Mouse (Mus musculus) B cell, adult 2 months (primary cell): ENCODE measurements around the gene Hoxd13.

Source experiments
- DNase-seq, 2 experiments: peaks; one replicate each; pipeline ENCODE4 v3.0.0; 2022

Hoxd13 gene

GRCm38 (mm10) chr2:74695813-74696430 is 27.8 kb downstream of the Hoxd13 start:
- DNase-seq: no peak

GRCm38 (mm10) chr2:74696442-74697335 is 28.6 kb downstream of the Hoxd13 start:
- DNase-seq: no peak

GRCm38 (mm10) chr2:74697567-74698121 is 29.5 kb downstream of the Hoxd13 start, which contains the start of gene Hoxd9:
Gene Hoxd9, plus strand, starts transcription at chr2:74697727.
- DNase-seq: peak in 1 of 2 experiments; percentile 39

- DNase-seq: peak in 1 of 2 experiments; percentile 20
These were observed 30.3 kb downstream of the Hoxd13 start for GRCm38 (mm10) chr2:74698201-74699052.

GRCm38 (mm10) chr2:74699053-74699430 is 30.9 kb downstream of the Hoxd13 start:
- no peak for DNase-seq

- DNase-seq: peak in 1 of 2 experiments; percentile 19
These were observed 31.8 kb downstream of the Hoxd13 start for GRCm38 (mm10) chr2:74699664-74700545.

GRCm38 (mm10) chr2:74700546-74701112 is 32.5 kb downstream of the Hoxd13 start:
- no peak for DNase-seq

GRCm38 (mm10) chr2:74701949-74702819 is 34.1 kb downstream of the Hoxd13 start:
- peak; percentile 79 for DNase-seq

GRCm38 (mm10) chr2:74702820-74703219 is 34.7 kb downstream of the Hoxd13 start:
- DNase-seq: no peak

GRCm38 (mm10) chr2:74703317-74703716 is 35.2 kb downstream of the Hoxd13 start:
- no peak for DNase-seq

- no peak for DNase-seq
These were observed 35.7 kb downstream of the Hoxd13 start for GRCm38 (mm10) chr2:74703720-74704392.

GRCm38 (mm10) chr2:74704393-74704998 is 36.4 kb downstream of the Hoxd13 start, which contains the start of gene Hoxd8:
Gene Hoxd8, plus strand, starts transcription at chr2:74704615.
- DNase-seq: no peak

GRCm38 (mm10) chr2:74704999-74705466 is 36.9 kb downstream of the Hoxd13 start:
- DNase-seq: peak in 1 of 2 experiments; percentile 18

GRCm38 (mm10) chr2:74705467-74706089 is 37.5 kb downstream of the Hoxd13 start:
- peak in 1 of 2 experiments; percentile 31 for DNase-seq

- no peak for DNase-seq
These were observed 38.4 kb downstream of the Hoxd13 start for GRCm38 (mm10) chr2:74706393-74706960.

GRCm38 (mm10) chr2:74707599-74707998 is 39.5 kb downstream of the Hoxd13 start:
- no peak for DNase-seq

- DNase-seq: no peak
These were observed 40.6 kb downstream of the Hoxd13 start for GRCm38 (mm10) chr2:74708676-74709075.
